Mouse (Mus musculus): ENCODE measurements at regions not wholly inside any gene's neighbourhood (a gene's known extent, or its start where the extent isn't known, plus 50 kb on each side); places are given as distances from the start of the nearest gene placed in this dataset.

GRCm38 (mm10) chr4:89453051-89453450 is 142.2 kb upstream of the Cdkn2b start:
- TF ChIP-seq GATA1 (IDR thresholded peaks at IDR 0.05; ENCODE audit: borderline replicate concordance, low read length) (no peak), FLI1 (IDR thresholded peaks at IDR 0.05; ENCODE audit: low read length) (no peak)
